Mouse (Mus musculus) right cerebral cortex, postnatal 4 days (tissue): ENCODE results near the gene Atf2.

Experiments
- DNase-seq: peaks from one replicate; pipeline ENCODE4 v3.0.0-alpha.2; 2022

The Atf2 gene

DNA sequence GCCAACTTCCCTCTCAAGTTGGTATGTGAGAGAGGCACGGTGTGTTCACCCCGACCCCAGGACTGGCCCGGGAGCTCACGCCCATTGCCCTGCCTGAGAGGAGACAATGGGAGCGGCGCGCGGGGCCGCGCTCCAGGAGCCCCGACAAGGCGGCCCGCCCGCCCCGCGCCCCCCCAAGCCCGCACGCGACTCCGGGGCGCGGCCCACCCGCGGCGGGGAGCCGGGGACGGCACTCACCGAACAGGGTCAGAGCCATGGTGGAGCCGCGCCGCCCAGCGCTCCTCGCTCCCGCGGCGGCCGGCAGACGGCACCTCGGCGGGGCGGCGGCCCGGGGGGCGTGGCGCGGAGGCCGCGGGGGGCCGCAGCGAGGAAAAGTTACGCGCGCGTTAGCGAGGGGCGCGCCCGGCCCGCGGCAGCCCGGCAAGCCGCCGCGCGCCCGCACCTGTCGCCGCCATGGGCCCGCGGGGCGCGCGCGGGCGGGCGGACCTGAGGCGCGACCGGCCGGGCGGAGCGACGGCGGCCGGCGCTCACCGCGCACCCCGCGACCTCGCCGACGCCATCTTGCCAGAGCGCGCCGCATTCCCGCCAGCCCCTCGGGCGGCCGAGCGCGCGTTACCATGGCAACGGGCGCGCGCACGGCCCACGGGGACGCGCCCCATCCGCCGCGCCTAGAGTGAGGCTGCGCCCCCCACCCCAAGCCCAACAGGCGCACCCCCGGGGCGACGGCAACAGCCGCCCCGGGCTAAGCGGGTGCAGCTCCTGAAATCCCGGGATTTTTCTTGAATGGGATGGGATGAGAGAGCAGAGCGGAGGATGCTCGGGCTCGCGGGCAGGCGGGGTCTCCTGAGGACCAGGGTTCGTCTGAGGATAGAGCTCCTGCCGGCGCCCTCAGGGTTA lies 117.4 kb downstream of the Atf2 start, which contains the start of gene Chn1:
TSS of gene Chn1 (minus strand) at position 561 of the 897 bp plus-strand sequence.
- DNase-seq: peak; percentile 86

DNA sequence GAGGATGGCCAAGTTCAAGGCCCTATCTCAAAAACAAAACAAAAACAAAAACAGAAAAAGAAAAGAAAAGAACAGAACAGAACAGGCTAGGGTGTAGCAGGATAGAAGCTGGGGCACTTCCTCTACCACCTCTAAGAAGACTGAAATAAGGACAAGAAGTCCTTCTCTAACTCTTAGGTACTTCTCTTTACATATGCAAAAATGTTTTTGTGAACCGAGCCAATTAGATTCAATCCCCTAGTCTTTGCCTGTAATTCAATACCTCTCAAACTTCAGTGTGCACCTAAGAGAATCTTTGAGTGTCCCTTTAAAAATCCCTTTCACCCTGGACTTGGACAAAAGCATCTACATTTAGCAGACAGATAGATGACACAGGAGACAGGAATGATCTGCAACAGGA lies 119.5 kb downstream of the Atf2 start:
- no peak for DNase-seq

DNA sequence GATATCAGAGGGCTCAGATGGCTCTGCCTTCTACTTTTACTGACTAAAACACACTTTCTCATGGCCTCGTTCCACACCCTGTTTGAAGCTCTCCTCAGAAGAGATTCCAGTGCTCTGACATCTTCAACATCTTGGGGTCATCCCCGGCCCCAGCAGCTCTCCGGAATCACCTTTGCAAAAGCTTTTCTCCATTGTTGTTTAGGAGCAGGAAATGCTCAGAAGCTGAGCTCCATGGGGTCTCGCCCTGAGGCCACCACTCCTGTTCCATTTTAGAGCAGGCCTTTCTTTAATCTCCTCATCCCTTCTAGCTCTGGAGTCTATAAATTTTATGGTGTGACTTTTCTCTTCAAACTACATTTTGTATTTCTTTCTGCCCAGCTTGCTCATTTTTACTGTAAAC lies 123.8 kb downstream of the Atf2 start:
- no peak for DNase-seq
